ENCODE assay signal across 29 mouse cellular contexts in genomic region chr6:49759614-49760013, GRCm38 (mm10).
"Had no signal": no experiment of that assay in that cellular context is flagged by ENCODE, and none has a peak within 500 bp of the region (broad histone marks: within the 10 kb centered on the region; RNA-seq: fewer than 3 reads in every experiment).

No protein-coding gene starts in this region.

- ATAC-seq: hindbrain, embryonic 16.5 days; inflammation-experienced regulatory T-cells, adult 6 months; intestine, embryonic 15.5 days; liver, embryonic 12.5 days had no signal

- H3K27ac ChIP-seq: gastrocnemius, adult 2 months; heart, embryonic 13.5 days; heart, embryonic 15.5 days; hindbrain, embryonic 10.5 days; hindbrain, embryonic 12.5 days; hindbrain, embryonic 14.5 days; intestine, embryonic 15.5 days; kidney, embryonic 15.5 days; kidney, postnatal 0 days; limb, embryonic 13.5 days; limb, embryonic 15.5 days; liver, embryonic 12.5 days; liver, embryonic 14.5 days had no signal

- H3K27me3 ChIP-seq: heart, embryonic 13.5 days; heart, embryonic 15.5 days; hindbrain, embryonic 12.5 days; intestine, embryonic 15.5 days; kidney, embryonic 15.5 days; limb, embryonic 13.5 days; limb, embryonic 15.5 days; liver, embryonic 12.5 days had no signal

- H3K9me3 ChIP-seq: heart, embryonic 13.5 days; heart, embryonic 15.5 days; hindbrain, embryonic 10.5 days; hindbrain, embryonic 12.5 days; intestine, embryonic 15.5 days; kidney, embryonic 15.5 days; limb, embryonic 13.5 days; limb, embryonic 15.5 days; liver, embryonic 12.5 days had no signal

- H3K9ac ChIP-seq: heart, embryonic 13.5 days; heart, embryonic 15.5 days; hindbrain, embryonic 12.5 days; hindbrain, embryonic 14.5 days; intestine, embryonic 15.5 days; kidney, embryonic 15.5 days; limb, embryonic 13.5 days; limb, embryonic 15.5 days; liver, embryonic 12.5 days; liver, embryonic 14.5 days had no signal

- H3K4me1 ChIP-seq: heart, embryonic 13.5 days; heart, embryonic 15.5 days; hindbrain, embryonic 10.5 days; hindbrain, embryonic 12.5 days; intestine, embryonic 15.5 days; kidney, embryonic 15.5 days; limb, embryonic 13.5 days; limb, embryonic 15.5 days; liver, embryonic 12.5 days had no signal

- H3K4me3 ChIP-seq: gastrocnemius, adult 2 months; heart, embryonic 13.5 days; heart, embryonic 15.5 days; hindbrain, embryonic 10.5 days; hindbrain, embryonic 12.5 days; intestine, embryonic 15.5 days; kidney, embryonic 15.5 days; limb, embryonic 13.5 days; limb, embryonic 15.5 days; liver, embryonic 12.5 days had no signal

- H3K36me3 ChIP-seq: heart, embryonic 13.5 days; heart, embryonic 15.5 days; hindbrain, embryonic 10.5 days; hindbrain, embryonic 12.5 days; intestine, embryonic 15.5 days; kidney, embryonic 15.5 days; limb, embryonic 13.5 days; limb, embryonic 15.5 days; liver, embryonic 12.5 days had no signal

- H3K4me2 ChIP-seq: heart, embryonic 11.5 days; heart, embryonic 13.5 days; heart, embryonic 15.5 days; hindbrain, embryonic 12.5 days; hindbrain, embryonic 14.5 days; intestine, embryonic 15.5 days; kidney, embryonic 15.5 days; limb, embryonic 13.5 days; limb, embryonic 15.5 days; liver, embryonic 12.5 days had no signal

- DNase-seq: gastrocnemius, adult 2 months; gastrocnemius, postnatal 10 days; gastrocnemius, postnatal 25 days; heart, adult 18-20 months; heart, postnatal 14 days; heart, postnatal 36 days; kidney, adult 11 months; kidney, adult 2 months; kidney, adult 9 months; kidney, postnatal 14 days; kidney, postnatal 36 days; layer of hippocampus, adult 9-11 months; layer of hippocampus, postnatal 36 days; left cerebral cortex, postnatal 4 days had no signal
